Mouse (Mus musculus) limb, embryonic 13.5 days (tissue): ENCODE measurements around the gene Cltrn. TPM values are rescaled to one million over a fixed set of nuclear protein-coding genes. Genes with fewer than 3 reads are reported as not detected.

Experiments used
- ATAC-seq: fragments of 200-750 bp; cut with Nextera tagmentation; 2 replicates; pipeline ENCODE4 v1.8.0; 2017; ENCODE audit warnings: low read depth, moderate number of reproducible peaks, moderate TSS enrichment; ENCODE audit not compliant: low FRiP score
- H3K27ac ChIP-seq: fragments of 300-500 bp; sonication (generic); 2 replicates; pipeline ENCODE4 v1.5.1; 2015; ENCODE audit warnings: inconsistent platforms, mild to moderate bottlenecking, moderate library complexity
- H3K27me3 ChIP-seq: fragments of 300-500 bp; sonication (generic); 2 replicates; pipeline ENCODE4 v1.6.1; 2015; ENCODE audit warnings: mild to moderate bottlenecking, inconsistent platforms
- H3K36me3 ChIP-seq: fragments of 300-500 bp; sonication (generic); 2 replicates; pipeline ENCODE4 v1.6.1; 2015; ENCODE audit warnings: inconsistent platforms, mild to moderate bottlenecking, moderate library complexity
- H3K4me1 ChIP-seq: fragments of 300-500 bp; sonication (generic); 2 replicates; pipeline ENCODE4 v1.6.1; 2015; ENCODE audit warnings: inconsistent platforms
- H3K4me2 ChIP-seq: fragments of 300-500 bp; sonication (generic); replicated peaks from 2 replicates; pipeline ENCODE4 v1.6.1; 2015; ENCODE audit warnings: inconsistent platforms, mild to moderate bottlenecking, moderate library complexity
- H3K4me3 ChIP-seq: fragments of 300-500 bp; sonication (generic); 2 replicates; pipeline ENCODE4 v1.5.1; 2015; ENCODE audit warnings: moderate library complexity, mild to moderate bottlenecking, inconsistent platforms
- H3K9ac ChIP-seq: fragments of 300-500 bp; sonication (generic); 2 replicates; pipeline ENCODE4 v1.6.1; 2015; ENCODE audit warnings: mild to moderate bottlenecking, inconsistent platforms
- H3K9me3 ChIP-seq: fragments of 300-500 bp; sonication (generic); 2 replicates; pipeline ENCODE4 v1.6.1; 2016; ENCODE audit warnings: inconsistent platforms
- whole genome bisulfite sequencing: fragments of 180-500 bp; shearing (Covaris S2); methylation state at CpG from one replicate; pipeline ENCODE4 v1.1.7; 2015; 5-methylcytosine and 5-hydroxymethylcytosine counted together
- polyA plus RNA-seq: library from polyadenylated mRNA; unstranded; fragments of >200 nt; fragmentation: Nextera tagmentation; extraction: Ambion mirVana; gene quantifications from 2 replicates; pipeline ENCODE4 v1.2.1, GENCODE M21; 2015

Cltrn gene
- polyA plus RNA-seq, 1 experiment from 2014 or later, result 0.19 TPM

DNA sequence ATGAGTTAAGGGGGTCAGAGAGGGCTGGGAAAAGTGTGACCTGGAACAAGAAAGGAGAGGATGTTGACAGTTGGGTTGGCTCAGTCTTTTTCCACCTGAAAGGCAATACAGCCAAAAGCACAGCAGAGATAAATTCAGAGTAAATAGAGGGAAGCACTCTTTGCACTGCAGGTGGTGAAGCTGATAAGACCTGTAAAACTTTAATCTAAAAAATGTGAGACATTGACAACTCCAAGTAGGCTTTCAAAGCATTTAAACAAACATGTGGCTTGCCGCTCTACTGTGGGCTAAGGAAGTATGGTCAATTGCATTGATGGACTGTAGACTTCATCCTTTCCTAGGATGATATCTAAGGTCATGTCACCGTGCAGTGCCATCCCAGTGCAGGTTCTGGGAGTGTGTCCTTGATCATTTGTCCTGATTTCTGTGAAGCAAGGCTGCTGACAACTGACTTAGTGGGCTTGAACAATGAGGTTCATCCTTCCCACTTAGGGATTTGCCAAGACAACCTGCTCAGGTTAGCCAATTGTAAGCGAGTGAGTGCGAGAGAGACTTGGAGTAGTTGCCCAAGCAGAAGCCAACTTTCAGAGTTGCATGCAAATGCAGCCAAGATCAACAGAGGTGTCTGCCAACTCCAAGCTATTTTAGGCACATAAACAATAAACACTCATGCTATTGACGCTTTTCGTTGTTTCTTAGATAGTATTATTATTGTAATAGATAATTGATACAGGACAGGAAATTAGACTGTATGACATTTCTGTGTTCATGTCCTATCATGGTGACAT is 57.0 kb downstream of the Cltrn start:
- Histone ChIP-seq H3K4me1 (no peaks in the 10 kb centered on the region), H3K9me3 (no peaks in the 10 kb centered on the region), H3K4me3 (no peak overlapping the region), H3K4me2 (no peak overlapping the region), H3K27ac (no peak overlapping the region), H3K9ac (no peak overlapping the region), H3K27me3 (peaks cover 14% of the 10 kb centered on the region; the same call in 1 of the 2 replicates), H3K36me3 (no peaks in the 10 kb centered on the region)
- no peak for ATAC-seq
- 90% methylated on average over 6 of the region's 6 CpGs for WGBS

DNA sequence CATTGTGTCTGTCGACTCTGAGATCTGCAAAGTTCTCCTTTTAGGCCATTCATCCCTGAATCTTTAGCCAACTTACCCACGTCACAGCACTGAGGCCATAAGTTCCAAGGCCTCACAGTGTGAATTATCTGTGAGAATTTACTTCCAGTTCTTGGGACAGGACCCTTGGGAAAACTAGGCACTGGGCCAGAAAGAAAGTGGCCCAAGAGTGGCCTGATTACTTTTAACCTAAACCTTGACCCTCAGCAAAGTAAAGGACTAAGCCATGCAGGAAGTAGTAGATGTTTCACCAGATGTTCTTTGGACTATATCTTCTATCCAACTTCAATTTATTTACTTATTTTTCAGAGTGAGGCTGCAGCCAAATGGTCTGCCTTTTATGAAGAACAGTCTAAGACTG is 64.1 kb downstream of the Cltrn start:
- Histone ChIP-seq H3K4me3 (no peak overlapping the region), H3K4me2 (no peak overlapping the region), H3K9me3 (no peaks in the 10 kb centered on the region), H3K36me3 (no peaks in the 10 kb centered on the region), H3K9ac (no peak overlapping the region), H3K27me3 (peaks cover 20% of the 10 kb centered on the region; the same call in 1 of the 2 replicates), H3K27ac (no peak overlapping the region), H3K4me1 (no peaks in the 10 kb centered on the region)
- WGBS, result 58% methylated on average over 2 of the region's 2 CpGs
- ATAC-seq, result no peak

DNA sequence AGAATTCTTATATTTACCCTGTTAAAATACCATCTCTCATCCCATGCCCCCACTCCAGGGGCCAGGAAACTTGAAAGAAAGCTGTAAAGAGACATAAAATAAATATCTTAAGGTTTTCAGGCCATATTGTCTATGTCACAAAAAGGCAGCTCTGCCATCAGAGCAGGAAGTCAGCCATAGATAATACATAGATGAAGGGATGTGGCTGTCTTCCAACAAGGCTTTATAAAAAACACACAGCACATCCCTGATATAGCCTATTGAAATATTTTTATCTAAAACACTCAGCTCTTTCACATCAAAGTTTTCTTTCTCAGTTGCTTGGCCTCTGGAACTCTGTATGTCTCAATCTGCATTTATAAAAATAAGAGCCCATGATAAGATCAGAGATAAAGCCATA is 65.0 kb downstream of the Cltrn start:
- no peak overlapping the region for H3K4me3 ChIP-seq
- H3K9ac ChIP-seq, result no peak overlapping the region
- H3K4me2 ChIP-seq, result no peak overlapping the region
- no peaks in the 10 kb centered on the region for H3K9me3 ChIP-seq
- ATAC-seq, result no peak
- H3K27me3 ChIP-seq, result peaks cover 16% of the 10 kb centered on the region; the same call in 1 of the 2 replicates
- no peaks in the 10 kb centered on the region for H3K4me1 ChIP-seq
- H3K36me3 ChIP-seq, result no peaks in the 10 kb centered on the region
- H3K27ac ChIP-seq, result no peak overlapping the region

DNA sequence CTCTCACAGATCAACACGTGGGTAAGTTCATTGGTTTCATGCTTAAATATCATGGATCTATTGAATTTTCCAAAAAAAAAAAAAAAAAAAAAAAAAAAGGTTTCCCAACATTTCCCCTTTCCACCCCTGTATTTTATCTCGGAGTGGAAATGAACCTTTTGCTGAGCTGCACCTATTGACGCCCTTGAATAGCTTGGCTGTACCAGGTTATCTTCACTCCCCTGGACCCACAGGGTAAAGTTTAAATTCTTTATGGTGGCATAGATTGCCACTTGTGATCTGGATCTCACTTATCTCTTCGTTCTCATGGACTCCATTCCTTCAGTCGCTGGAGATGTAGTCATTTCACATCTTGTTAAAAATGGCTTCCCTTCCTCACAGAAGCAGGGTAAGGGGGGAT is 66.0 kb downstream of the Cltrn start:
- Histone ChIP-seq H3K27ac (no peak overlapping the region), H3K4me1 (no peaks in the 10 kb centered on the region), H3K9me3 (no peaks in the 10 kb centered on the region), H3K4me3 (no peak overlapping the region), H3K36me3 (no peaks in the 10 kb centered on the region), H3K9ac (no peak overlapping the region), H3K27me3 (peaks cover 18% of the 10 kb centered on the region; the same call in 1 of the 2 replicates), H3K4me2 (no peak overlapping the region)
- no peak for ATAC-seq
- WGBS, result 79% methylated on average over 5 of the region's 5 CpGs

DNA sequence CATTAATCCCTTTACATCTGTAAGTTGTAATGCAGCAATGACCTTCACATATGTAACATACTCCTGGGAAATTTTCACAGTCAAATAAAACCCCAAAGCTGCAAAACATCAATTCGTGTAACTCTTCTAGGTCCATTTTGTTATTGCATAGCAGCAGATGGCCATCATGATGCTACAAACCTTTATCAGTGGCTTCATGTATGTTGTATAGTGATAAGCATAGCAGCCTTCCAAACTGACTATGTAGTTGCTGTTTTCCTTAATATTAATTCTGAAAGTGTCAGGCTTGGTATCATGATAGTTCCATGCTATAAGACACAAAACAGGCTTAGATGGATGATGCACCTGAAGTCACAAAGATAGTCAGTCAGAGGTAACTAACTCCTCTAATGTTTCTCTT is 76.1 kb downstream of the Cltrn start:
- H3K4me1 ChIP-seq, result no peaks in the 10 kb centered on the region
- H3K4me2 ChIP-seq, result no peak overlapping the region
- no peaks in the 10 kb centered on the region for H3K36me3 ChIP-seq
- H3K9me3 ChIP-seq, result no peaks in the 10 kb centered on the region
- no peak overlapping the region for H3K9ac ChIP-seq
- ATAC-seq, result no peak
- peaks cover 22% of the 10 kb centered on the region; the same call in 1 of the 2 replicates for H3K27me3 ChIP-seq
- WGBS, result 58% methylated on average over 1 of the region's 1 CpGs
- H3K27ac ChIP-seq, result no peak overlapping the region
- no peak overlapping the region for H3K4me3 ChIP-seq

Other genes with a start within 250 kb of the Cltrn start
- gene Ap1s2, start 179.8 kb upstream of the Cltrn start, polyA plus RNA-seq, result 29.2 and 30.5 TPM in 2 replicates
- gene Zrsr2, start 130.2 kb upstream of the Cltrn start, polyA plus RNA-seq, result 66.5 and 75.1 TPM in 2 replicates
- gene Car5b, start 60.8 kb upstream of the Cltrn start, polyA plus RNA-seq, result 1.0 TPM in 2 replicates
- gene Siah1b, start 12.3 kb upstream of the Cltrn start, polyA plus RNA-seq, result 27.8 and 29.0 TPM in 2 replicates
- gene Ace2, start 50.5 kb downstream of the Cltrn start, polyA plus RNA-seq, result 0.60 and 1.1 TPM in 2 replicates
- 0.51 and 0.74 TPM in 2 replicates for gene Bmx, start 169.4 kb downstream of the Cltrn start, polyA plus RNA-seq
- 7.0 TPM in 2 replicates for gene Pir, start 180.5 kb downstream of the Cltrn start, polyA plus RNA-seq